Mouse (Mus musculus): Measurements from ENCODE around the gene Fuz. TPM values are rescaled to one million over a fixed set of nuclear protein-coding genes. Genes with fewer than 3 reads are reported as not detected.

Gene Fuz
- polyA plus RNA-seq, 1 experiment from 2014 or later = 13.2 TPM

GRCm38 (mm10) chr7:44928570-44928969, 32.7 kb downstream of the Fuz start:
- H3K36me3 ChIP-seq (replicated peaks; ENCODE audit: control insufficient read depth, insufficient read depth, low read depth, low read length) = no peaks in the 10 kb centered on the region; the same call in 1 of the 2 replicates
- peak overlapping the region; percentile 89 for H3K9ac ChIP-seq (replicated peaks; ENCODE audit: low read length)
- H3K4me1 ChIP-seq (ENCODE audit: control insufficient read depth, insufficient read depth, low read length) = no peaks in the 10 kb centered on the region
- no peak overlapping the region for H3K27ac ChIP-seq (replicated peaks; ENCODE audit: low read depth, low read length)
- peak overlapping the region; percentile 49 for H3K4me2 ChIP-seq (ENCODE audit: low read depth, low read length)
- H3K9me3 ChIP-seq (replicated peaks; ENCODE audit: control insufficient read depth, low read length) = no peaks in the 10 kb centered on the region
- DNase-seq (ENCODE audit: low spot score) (no peak), ATAC-seq (replicated peaks; ENCODE audit: insufficient number of reproducible peaks, low FRiP score, low TSS enrichment, low read depth) (no peak)
- 0% methylated on average over 1 of the region's 1 CpGs for WGBS
- peak overlapping the region; percentile 97 for H3K4me3 ChIP-seq (ENCODE audit: low read depth, low read length)
- no peaks in the 10 kb centered on the region for H3K27me3 ChIP-seq (ENCODE audit: control insufficient read depth, insufficient read depth, low read length)

GRCm38 (mm10) chr7:44929204-44930151, 33.6 kb downstream of the Fuz start, which contains the start of gene Ap2a1:
Gene Ap2a1 (minus strand): TSS chr7:44929496.
- ATAC-seq (replicated peaks; ENCODE audit: insufficient number of reproducible peaks, low FRiP score, low TSS enrichment, low read depth) (peak; percentile 99), DNase-seq (ENCODE audit: low spot score) (peak; percentile 100)
- WGBS = under 1% methylated on average over 84 of the region's 84 CpGs
- Histone ChIP-seq H3K36me3 (replicated peaks; ENCODE audit: control insufficient read depth, insufficient read depth, low read depth, low read length) (no peaks in the 10 kb centered on the region; the same call in 1 of the 2 replicates), H3K9ac (replicated peaks; ENCODE audit: low read length) (peak within 1 kb of the TSS; percentile 89), H3K4me1 (ENCODE audit: control insufficient read depth, insufficient read depth, low read length) (no peaks in the 10 kb centered on the region), H3K4me3 (ENCODE audit: low read depth, low read length) (peak within 1 kb of the TSS; percentile 97), H3K4me2 (ENCODE audit: low read depth, low read length) (peak within 1 kb of the TSS; percentile 66), H3K9me3 (replicated peaks; ENCODE audit: control insufficient read depth, low read length) (no peaks in the 10 kb centered on the region), H3K27me3 (ENCODE audit: control insufficient read depth, insufficient read depth, low read length) (no peaks in the 10 kb centered on the region), H3K27ac (replicated peaks; ENCODE audit: low read depth, low read length) (peak within 1 kb of the TSS; percentile 63)

DNA sequence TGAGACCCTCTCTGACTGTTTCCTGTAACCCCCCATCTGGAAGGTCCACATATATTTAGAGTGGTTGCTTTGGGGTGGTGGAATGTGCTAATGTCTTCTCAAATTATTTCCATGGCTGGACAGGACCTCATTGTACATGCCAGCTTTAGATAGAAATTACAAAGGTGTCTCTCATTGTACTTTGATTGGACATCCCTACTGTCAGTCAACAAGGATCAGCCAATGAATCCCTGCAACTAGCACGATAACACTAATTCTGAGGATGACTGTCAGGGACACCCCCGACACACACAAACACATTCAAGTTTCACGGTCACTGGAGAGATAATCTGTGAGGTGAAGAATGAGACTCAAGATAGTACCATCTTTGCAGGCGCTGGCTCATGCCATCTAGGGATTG, 42.8 kb downstream of the Fuz start:
- DNase-seq (ENCODE audit: low spot score) (no peak), ATAC-seq (replicated peaks; ENCODE audit: insufficient number of reproducible peaks, low FRiP score, low TSS enrichment, low read depth) (no peak)
- Histone ChIP-seq H3K36me3 (replicated peaks; ENCODE audit: control insufficient read depth, insufficient read depth, low read depth, low read length) (no peaks in the 10 kb centered on the region), H3K4me1 (ENCODE audit: control insufficient read depth, insufficient read depth, low read length) (no peaks in the 10 kb centered on the region), H3K27ac (replicated peaks; ENCODE audit: low read depth, low read length) (no peak overlapping the region), H3K9ac (replicated peaks; ENCODE audit: low read length) (no peak overlapping the region), H3K4me3 (ENCODE audit: low read depth, low read length) (no peak overlapping the region), H3K9me3 (replicated peaks; ENCODE audit: control insufficient read depth, low read length) (no peaks in the 10 kb centered on the region; the same call in 1 of the 2 replicates), H3K27me3 (ENCODE audit: control insufficient read depth, insufficient read depth, low read length) (no peaks in the 10 kb centered on the region), H3K4me2 (ENCODE audit: low read depth, low read length) (no peak overlapping the region)
- WGBS = 88% methylated on average over 4 of the region's 4 CpGs

- H3K27ac ChIP-seq (replicated peaks; ENCODE audit: low read depth, low read length) = no peak within 1 kb of the TSS
- DNase-seq (ENCODE audit: low spot score) (no peak), ATAC-seq (replicated peaks; ENCODE audit: insufficient number of reproducible peaks, low FRiP score, low TSS enrichment, low read depth) (no peak)
- H3K36me3 ChIP-seq (replicated peaks; ENCODE audit: control insufficient read depth, insufficient read depth, low read depth, low read length) = no peaks in the 10 kb centered on the region
- no peak within 1 kb of the TSS for H3K4me3 ChIP-seq (ENCODE audit: low read depth, low read length)
- H3K9ac ChIP-seq (replicated peaks; ENCODE audit: low read length) = no peak within 1 kb of the TSS
- no peaks in the 10 kb centered on the region for H3K27me3 ChIP-seq (ENCODE audit: control insufficient read depth, insufficient read depth, low read length)
- H3K4me2 ChIP-seq (ENCODE audit: low read depth, low read length) = no peak within 1 kb of the TSS
- no peaks in the 10 kb centered on the region for H3K4me1 ChIP-seq (ENCODE audit: control insufficient read depth, insufficient read depth, low read length)
- 85% methylated on average over 7 of the region's 7 CpGs for WGBS
- no peaks in the 10 kb centered on the region for H3K9me3 ChIP-seq (replicated peaks; ENCODE audit: control insufficient read depth, low read length)
Observed at GRCm38 (mm10) chr7:44942904-44943303, 47.0 kb downstream of the Fuz start, which contains the start of gene Tsks. Gene Tsks (plus strand): TSS chr7:44943204.

DNA sequence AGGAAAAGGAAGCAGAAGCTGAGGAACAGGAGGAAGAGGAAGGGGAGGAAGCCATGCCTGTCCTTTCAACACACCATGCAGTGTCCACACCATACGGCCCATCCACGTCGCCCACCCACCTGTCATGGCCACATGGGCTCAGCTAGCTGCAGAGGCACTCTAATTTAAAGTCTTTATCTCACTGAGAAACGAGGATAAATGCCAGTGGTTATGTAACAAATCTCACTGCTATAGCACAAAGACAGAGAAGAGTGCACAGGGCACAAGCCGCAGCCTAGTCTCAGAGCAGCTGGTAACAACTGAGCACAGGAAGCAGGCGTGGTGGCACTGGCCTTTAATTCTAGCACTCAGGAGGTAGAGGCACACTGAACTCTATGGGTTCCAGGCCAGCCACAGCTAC, 54.0 kb downstream of the Fuz start:
- no peak for ATAC-seq (replicated peaks; ENCODE audit: insufficient number of reproducible peaks, low FRiP score, low TSS enrichment, low read depth)
- Histone ChIP-seq H3K4me3 (ENCODE audit: low read depth, low read length) (no peak overlapping the region), H3K4me1 (ENCODE audit: control insufficient read depth, insufficient read depth, low read length) (peaks cover 6% of the 10 kb centered on the region; the same call in 1 of the 2 replicates), H3K27me3 (ENCODE audit: control insufficient read depth, insufficient read depth, low read length) (peaks cover 15% of the 10 kb centered on the region), H3K9me3 (replicated peaks; ENCODE audit: control insufficient read depth, low read length) (no peaks in the 10 kb centered on the region), H3K9ac (replicated peaks; ENCODE audit: low read length) (no peak overlapping the region), H3K36me3 (replicated peaks; ENCODE audit: control insufficient read depth, insufficient read depth, low read depth, low read length) (no peaks in the 10 kb centered on the region), H3K27ac (replicated peaks; ENCODE audit: low read depth, low read length) (no peak overlapping the region), H3K4me2 (ENCODE audit: low read depth, low read length) (no peak overlapping the region)
- no peak for DNase-seq (ENCODE audit: low spot score)
- 78% methylated on average over 6 of the region's 6 CpGs for WGBS

- ATAC-seq (replicated peaks; ENCODE audit: insufficient number of reproducible peaks, low FRiP score, low TSS enrichment, low read depth) = 0 out of 2 replicates have a peak, but pooled peaks have one; percentile 20
- Histone ChIP-seq H3K4me2 (ENCODE audit: low read depth, low read length) (peak overlapping the region; percentile 79), H3K9ac (replicated peaks; ENCODE audit: low read length) (peak overlapping the region; percentile 60), H3K9me3 (replicated peaks; ENCODE audit: control insufficient read depth, low read length) (no peaks in the 10 kb centered on the region), H3K36me3 (replicated peaks; ENCODE audit: control insufficient read depth, insufficient read depth, low read depth, low read length) (no peaks in the 10 kb centered on the region), H3K4me3 (ENCODE audit: low read depth, low read length) (peak overlapping the region; percentile 44), H3K27ac (replicated peaks; ENCODE audit: low read depth, low read length) (no peak overlapping the region), H3K27me3 (ENCODE audit: control insufficient read depth, insufficient read depth, low read length) (peaks cover 15% of the 10 kb centered on the region), H3K4me1 (ENCODE audit: control insufficient read depth, insufficient read depth, low read length) (peaks cover 6% of the 10 kb centered on the region; the same call in 1 of the 2 replicates)
- peak; percentile 66 for DNase-seq (ENCODE audit: low spot score)
- WGBS = 2% methylated on average over 10 of the region's 10 CpGs
Observed at GRCm38 (mm10) chr7:44951960-44952359, 56.1 kb downstream of the Fuz start.

MicroRNAs encoded within 50 kb of the gene (microRNA counts, 519-probe panel; counts per million panel counts)
- microRNA mmu-miR-707 = not detected

Small RNA genes within 50 kb of the gene (microRNA-seq; reads per million reads assigned to microRNA genes)
- not detected for gene Mir707 (ENCODE audit: borderline number of aligned reads)

Other genes with a start within 250 kb of the Fuz start
- gene Myh14, start 225.2 kb upstream of the Fuz start, polyA plus RNA-seq (2014; fragmentation: Nextera tagmentation; extraction: Ambion mirVana) = 2.1 and 4.5 TPM in 2 replicates
- gene Izumo2, start 187.3 kb upstream of the Fuz start, polyA plus RNA-seq (2014; fragmentation: Nextera tagmentation; extraction: Ambion mirVana) = not detected in 2 replicates
- gene Vrk3, start 147.7 kb upstream of the Fuz start, polyA plus RNA-seq (2014; fragmentation: Nextera tagmentation; extraction: Ambion mirVana) = 32.3 and 38.0 TPM in 2 replicates
- 3.3 and 3.6 TPM in 2 replicates for gene Zfp473, start 145.0 kb upstream of the Fuz start, polyA plus RNA-seq (2014; fragmentation: Nextera tagmentation; extraction: Ambion mirVana)
- gene Nup62, start 80.0 kb upstream of the Fuz start, polyA plus RNA-seq (2014; fragmentation: Nextera tagmentation; extraction: Ambion mirVana) = 66.9 and 72.6 TPM in 2 replicates
- gene Il4i1, start 79.7 kb upstream of the Fuz start, polyA plus RNA-seq (2014; fragmentation: Nextera tagmentation; extraction: Ambion mirVana) = 0.52 and 1.9 TPM in 2 replicates
- 2.9 and 3.1 TPM in 2 replicates for gene Atf5, start 79.4 kb upstream of the Fuz start, polyA plus RNA-seq (2014; fragmentation: Nextera tagmentation; extraction: Ambion mirVana)
- 32.4 and 42.5 TPM in 2 replicates for gene Akt1s1, start 47.1 kb upstream of the Fuz start, polyA plus RNA-seq (2014; fragmentation: Nextera tagmentation; extraction: Ambion mirVana)
- 55.1 and 75.1 TPM in 2 replicates for gene Tbc1d17, start 47.0 kb upstream of the Fuz start, polyA plus RNA-seq (2014; fragmentation: Nextera tagmentation; extraction: Ambion mirVana)
- 21.6 and 25.3 TPM in 2 replicates for gene Pnkp, start 38.9 kb upstream of the Fuz start, polyA plus RNA-seq (2014; fragmentation: Nextera tagmentation; extraction: Ambion mirVana)
- 350 and 370 TPM in 2 replicates for gene Ptov1, start 26.3 kb upstream of the Fuz start, polyA plus RNA-seq (2014; fragmentation: Nextera tagmentation; extraction: Ambion mirVana)
- 44.5 and 50.3 TPM in 2 replicates for gene Med25, start 3.4 kb upstream of the Fuz start, polyA plus RNA-seq (2014; fragmentation: Nextera tagmentation; extraction: Ambion mirVana)
- 70.1 and 70.3 TPM in 2 replicates for gene Ap2a1, start 33.4 kb downstream of the Fuz start, polyA plus RNA-seq (2014; fragmentation: Nextera tagmentation; extraction: Ambion mirVana)
- gene Tsks, start 47.1 kb downstream of the Fuz start, polyA plus RNA-seq (2014; fragmentation: Nextera tagmentation; extraction: Ambion mirVana) = 0.21 TPM in 1 of 2 replicates, not detected in the other
- 14.3 and 17.1 TPM in 2 replicates for gene Cpt1c, start 78.8 kb downstream of the Fuz start, polyA plus RNA-seq (2014; fragmentation: Nextera tagmentation; extraction: Ambion mirVana)
- 289 and 293 TPM in 2 replicates for gene Prmt1, start 90.5 kb downstream of the Fuz start, polyA plus RNA-seq (2014; fragmentation: Nextera tagmentation; extraction: Ambion mirVana)
- gene Irf3, start 101.6 kb downstream of the Fuz start, polyA plus RNA-seq (2014; fragmentation: Nextera tagmentation; extraction: Ambion mirVana) = 62.4 and 71.9 TPM in 2 replicates
- gene Bcl2l12, start 102.6 kb downstream of the Fuz start, polyA plus RNA-seq (2014; fragmentation: Nextera tagmentation; extraction: Ambion mirVana) = 69.9 and 71.7 TPM in 2 replicates
- 40.0 and 41.1 TPM in 2 replicates for gene Scaf1, start 120.3 kb downstream of the Fuz start, polyA plus RNA-seq (2014; fragmentation: Nextera tagmentation; extraction: Ambion mirVana)
- gene Rras, start 121.9 kb downstream of the Fuz start, polyA plus RNA-seq (2014; fragmentation: Nextera tagmentation; extraction: Ambion mirVana) = 18.5 and 23.9 TPM in 2 replicates
- 10.9 and 11.8 TPM in 2 replicates for gene Prr12, start 156.8 kb downstream of the Fuz start, polyA plus RNA-seq (2014; fragmentation: Nextera tagmentation; extraction: Ambion mirVana)
- gene Nosip, start 166.3 kb downstream of the Fuz start, polyA plus RNA-seq (2014; fragmentation: Nextera tagmentation; extraction: Ambion mirVana) = 59.2 and 63.8 TPM in 2 replicates
- 17.9 and 20.3 TPM in 2 replicates for gene Prrg2, start 166.6 kb downstream of the Fuz start, polyA plus RNA-seq (2014; fragmentation: Nextera tagmentation; extraction: Ambion mirVana)
- gene Rcn3, start 196.1 kb downstream of the Fuz start, polyA plus RNA-seq (2014; fragmentation: Nextera tagmentation; extraction: Ambion mirVana) = 221 and 234 TPM in 2 replicates
- 12.6 TPM in 2 replicates for gene Fcgrt, start 207.8 kb downstream of the Fuz start, polyA plus RNA-seq (2014; fragmentation: Nextera tagmentation; extraction: Ambion mirVana)
- gene Rps11, start 228.4 kb downstream of the Fuz start, polyA plus RNA-seq (2014; fragmentation: Nextera tagmentation; extraction: Ambion mirVana) = 1,561 and 1,602 TPM in 2 replicates
- 1,418 and 1,436 TPM in 2 replicates for gene Rpl13a, start 232.7 kb downstream of the Fuz start, polyA plus RNA-seq (2014; fragmentation: Nextera tagmentation; extraction: Ambion mirVana)
- gene Gm45713, start 240.2 kb downstream of the Fuz start, polyA plus RNA-seq (2014; fragmentation: Nextera tagmentation; extraction: Ambion mirVana) = 0.20 TPM in 1 of 2 replicates, not detected in the other
- gene Flt3l, start 240.4 kb downstream of the Fuz start, polyA plus RNA-seq (2014; fragmentation: Nextera tagmentation; extraction: Ambion mirVana) = 0.52 and 0.67 TPM in 2 replicates

All from embryonic facial prominence, embryonic 11.5 days (tissue).